Mouse (Mus musculus) layer of hippocampus, adult 18-20 months (tissue): ENCODE data around the gene Kcnb1. TPM values are rescaled to one million over a fixed set of nuclear protein-coding genes. Genes with fewer than 3 reads are reported as not detected.

Experiments used
- DNase-seq, 2 experiments: peaks; one replicate each; pipeline ENCODE4 v3.0.0; 2022; ENCODE audit warnings: low spot score in 2 of 2
- long read RNA-seq: library from polyadenylated mRNA; stranded (forward); transcript quantifications from one replicate; pipeline ENCODE4 v2.0.0, GENCODE M21; 2021
- total RNA-seq, 2 experiments: library from RNA; stranded (reverse); gene quantifications; 2 replicates each; pipeline ENCODE4 v1.2.3; 2021

Kcnb1 gene
- total RNA-seq, result 100 to 1,000 TPM; 112 to 119 TPM
- long read RNA-seq, full-length matches to known transcripts, result 30 of 72 reads
- long read RNA-seq, partial matches to known transcripts, result 2 of 72 reads
- long read RNA-seq, other reads (novel, unspliced or antisense), result 40 of 72 reads

- peak; percentile 71 to 87 for DNase-seq
Observed at GRCm38 (mm10) chr2:167190076-167190399, at the start of gene Kcnb1. Gene Kcnb1 (minus strand): TSS chr2:167190155.

DNA sequence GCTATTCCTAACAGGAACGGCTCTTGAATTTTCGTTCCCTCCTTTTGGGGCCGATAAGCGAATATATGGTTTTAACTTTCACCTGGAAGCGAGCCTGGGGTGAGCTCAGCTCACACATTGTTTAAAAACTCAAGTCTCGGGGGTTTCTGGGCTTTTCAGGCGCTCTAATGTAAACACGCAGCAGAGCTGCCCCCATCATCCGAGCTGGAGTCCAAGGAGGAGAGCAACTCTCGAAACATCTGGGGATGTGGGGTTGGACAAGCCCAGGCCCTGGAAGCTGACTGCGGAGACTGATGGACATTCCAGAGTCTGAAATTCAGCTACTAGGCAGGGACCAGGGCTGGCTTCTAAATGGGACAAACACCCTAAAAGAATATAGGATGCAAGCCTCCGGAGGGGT is 49.3 kb upstream of the Kcnb1 start:
- DNase-seq, result no peak

GRCm38 (mm10) chr2:167237224-167237623 is 47.3 kb upstream of the Kcnb1 start:
- no peak for DNase-seq

GRCm38 (mm10) chr2:167236174-167236573 is 46.2 kb upstream of the Kcnb1 start:
- DNase-seq, result no peak

DNA sequence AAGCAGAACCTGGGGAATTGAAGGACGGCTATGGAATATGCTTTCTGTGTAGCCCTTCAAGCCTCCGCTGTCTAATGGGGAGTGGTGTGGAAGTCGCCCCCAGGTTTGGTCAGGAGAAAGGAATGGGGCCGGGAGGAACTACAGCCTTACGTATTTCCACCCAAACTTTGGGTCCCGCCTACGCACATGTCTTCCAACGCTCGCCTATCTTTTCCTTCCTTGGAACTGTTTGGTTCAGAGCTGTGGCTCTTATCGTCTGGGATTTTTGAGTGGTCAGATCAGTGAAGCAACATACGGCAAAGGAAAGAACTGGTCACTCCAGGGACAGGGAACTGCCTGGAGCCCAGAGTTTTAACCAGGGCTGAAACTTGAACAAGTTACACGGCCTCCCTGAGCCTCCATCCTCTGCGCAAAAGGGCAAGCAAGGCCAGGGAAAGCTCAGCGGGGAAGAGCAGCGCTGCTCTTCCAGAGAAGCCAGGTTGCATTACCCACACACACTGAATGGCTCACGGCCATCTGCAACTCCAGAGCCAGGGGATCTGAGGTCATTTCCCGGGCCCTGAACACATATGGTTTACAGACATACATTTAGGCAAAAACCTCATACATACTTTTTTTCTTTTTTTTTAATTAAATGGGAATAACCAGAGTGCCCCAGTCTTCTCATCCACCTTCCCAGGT is 45.5 kb upstream of the Kcnb1 start:
- DNase-seq, result no peak

GRCm38 (mm10) chr2:167233771-167234170 is 43.8 kb upstream of the Kcnb1 start:
- no peak for DNase-seq

DNA sequence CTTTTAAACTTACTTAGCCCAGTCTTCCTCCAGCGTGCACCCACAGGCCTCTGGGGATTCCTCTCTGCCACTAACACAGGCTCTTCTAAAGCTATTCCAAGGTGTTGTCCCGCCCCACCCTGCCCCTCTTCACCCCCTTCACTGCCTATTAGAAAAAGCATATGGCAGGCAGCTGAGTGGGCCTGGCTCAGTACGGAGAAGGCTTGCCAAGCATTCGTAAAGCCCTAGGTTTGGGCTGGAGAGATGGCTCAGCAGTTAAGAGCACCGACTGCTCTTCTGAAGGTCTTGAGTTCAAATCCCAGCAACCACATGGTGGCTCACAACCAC is 43.0 kb upstream of the Kcnb1 start:
- DNase-seq, result no peak

DNA sequence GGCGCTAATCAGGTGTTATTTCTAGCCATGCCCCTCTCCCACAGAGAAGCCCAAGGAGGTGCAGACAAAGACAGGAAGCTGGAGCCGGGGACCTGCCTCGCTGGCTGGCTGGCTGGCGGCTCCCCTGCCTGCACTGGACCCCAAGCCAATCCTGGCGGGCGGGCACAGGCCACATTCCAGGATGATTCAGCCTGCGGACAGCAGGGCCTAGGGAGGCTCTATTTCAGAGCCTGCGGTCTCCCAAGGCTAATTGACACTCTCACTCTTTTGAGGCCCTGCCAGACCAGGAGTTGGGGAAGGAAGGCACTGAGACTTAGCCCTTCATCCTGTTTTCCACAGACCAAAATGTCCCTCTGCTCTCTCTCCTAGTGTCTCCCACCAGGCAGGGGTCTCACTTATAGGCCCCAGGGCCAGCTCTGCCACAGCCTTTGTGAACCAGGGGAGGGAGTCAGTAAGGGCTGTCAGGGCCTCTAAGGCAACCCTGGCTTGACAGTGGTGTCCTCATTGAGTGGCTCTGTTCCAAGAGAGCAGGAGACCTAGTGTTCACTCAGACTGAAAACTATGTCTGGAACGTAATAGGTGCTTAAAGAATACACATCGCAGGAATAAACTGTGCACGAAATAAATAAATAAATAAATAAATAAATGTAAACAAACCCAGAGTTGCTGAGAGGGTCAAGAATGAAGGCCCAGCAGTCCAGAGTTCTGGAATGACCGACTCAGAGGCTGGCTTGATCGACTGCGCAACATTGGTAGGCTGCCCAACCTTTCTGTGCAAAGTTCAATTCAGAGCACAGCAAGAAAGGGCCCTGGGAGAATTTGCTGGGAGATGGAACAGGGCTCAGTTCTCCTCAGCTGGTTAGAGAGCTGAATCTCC is 42.4 kb upstream of the Kcnb1 start:
- no peak for DNase-seq

DNA sequence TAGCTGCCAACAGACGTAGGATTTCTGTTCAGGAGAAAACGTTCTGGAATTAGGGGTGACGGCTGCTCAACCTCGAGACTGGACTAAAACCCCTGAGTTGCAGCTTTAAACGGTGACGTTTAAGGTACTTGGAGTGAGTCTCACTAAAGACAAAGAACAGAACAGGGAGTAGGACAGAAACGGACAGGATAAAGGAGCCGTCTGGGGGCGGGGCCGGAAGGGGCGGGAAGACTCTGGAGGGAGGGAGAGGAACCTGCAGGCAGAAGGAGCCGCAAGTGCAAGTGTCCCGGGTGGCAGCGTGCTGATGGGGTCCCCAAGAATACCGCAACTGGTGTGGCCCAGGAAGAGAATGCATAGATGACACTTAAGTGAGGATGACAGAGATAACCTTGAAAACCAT is 40.6 kb upstream of the Kcnb1 start:
- no peak for DNase-seq

DNA sequence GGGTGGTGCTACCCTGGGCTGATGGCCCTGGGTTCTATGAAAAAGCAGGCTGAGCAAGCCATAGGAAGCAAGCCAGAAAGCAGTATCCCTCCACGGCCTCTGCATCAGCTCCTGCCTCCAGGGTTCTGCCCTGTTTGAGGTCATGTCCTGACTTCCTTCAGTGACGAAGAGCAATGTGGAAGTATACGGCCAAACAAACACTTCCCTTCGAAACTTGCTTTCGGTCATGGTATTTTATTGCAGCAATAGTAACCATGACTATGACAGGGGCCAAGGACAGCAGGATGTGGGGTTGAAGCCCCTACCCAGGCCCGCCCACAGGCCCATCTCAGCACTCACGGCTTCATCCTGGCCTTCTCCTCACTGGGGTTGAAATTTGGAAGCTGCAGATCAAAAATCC is 35.0 kb upstream of the Kcnb1 start:
- no peak for DNase-seq

GRCm38 (mm10) chr2:167224194-167224593 is 34.2 kb upstream of the Kcnb1 start:
- no peak for DNase-seq

- DNase-seq, result peak; percentile 44 to 82
Observed at GRCm38 (mm10) chr2:167222152-167222551, 32.2 kb upstream of the Kcnb1 start.

- DNase-seq, result no peak
Observed at GRCm38 (mm10) chr2:167221159-167221845, 31.3 kb upstream of the Kcnb1 start.

DNA sequence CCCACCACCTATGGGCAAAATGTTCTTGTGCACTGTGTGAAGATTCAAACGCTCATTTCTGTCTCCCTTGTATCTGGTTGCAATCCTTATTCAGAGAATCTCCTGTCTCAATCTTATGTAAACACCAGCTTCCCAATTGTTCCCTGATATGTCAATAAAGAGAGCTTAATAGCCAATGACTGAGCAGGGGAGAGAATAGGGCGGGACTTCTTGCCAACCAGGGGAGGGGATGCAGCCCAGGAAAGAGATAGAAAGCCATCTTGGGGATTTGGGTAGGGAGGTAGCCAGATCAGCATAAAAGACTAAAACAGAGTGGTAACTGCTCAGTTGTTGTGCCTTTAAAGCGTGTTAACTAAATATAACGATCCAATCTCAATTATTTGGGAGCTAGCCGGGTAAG is 30.8 kb upstream of the Kcnb1 start:
- no peak for DNase-seq

GRCm38 (mm10) chr2:167219154-167219775 is 29.3 kb upstream of the Kcnb1 start:
- peak; percentile 81 to 95 for DNase-seq

DNA sequence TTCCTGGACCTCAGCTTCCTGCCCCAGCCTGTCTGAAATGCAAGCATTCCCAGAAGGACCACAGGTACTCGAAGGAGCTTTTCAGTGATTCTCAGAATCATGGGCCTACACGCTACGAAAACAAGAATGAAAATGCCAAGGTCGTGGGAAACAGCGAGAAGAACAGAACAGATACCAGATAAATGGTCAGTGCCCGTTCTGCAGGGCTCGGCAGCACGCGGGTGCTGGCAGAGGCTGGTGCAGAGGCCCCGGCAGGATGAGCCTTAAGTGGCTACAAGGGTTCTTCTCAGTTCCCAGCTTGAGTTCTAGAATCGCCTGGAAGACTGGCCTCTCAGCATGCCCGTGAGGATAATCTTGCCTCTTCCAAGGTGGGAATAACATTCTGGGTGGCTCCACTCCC is 23.7 kb upstream of the Kcnb1 start:
- DNase-seq, result no peak

GRCm38 (mm10) chr2:167213076-167213475 is 23.1 kb upstream of the Kcnb1 start:
- no peak for DNase-seq

DNA sequence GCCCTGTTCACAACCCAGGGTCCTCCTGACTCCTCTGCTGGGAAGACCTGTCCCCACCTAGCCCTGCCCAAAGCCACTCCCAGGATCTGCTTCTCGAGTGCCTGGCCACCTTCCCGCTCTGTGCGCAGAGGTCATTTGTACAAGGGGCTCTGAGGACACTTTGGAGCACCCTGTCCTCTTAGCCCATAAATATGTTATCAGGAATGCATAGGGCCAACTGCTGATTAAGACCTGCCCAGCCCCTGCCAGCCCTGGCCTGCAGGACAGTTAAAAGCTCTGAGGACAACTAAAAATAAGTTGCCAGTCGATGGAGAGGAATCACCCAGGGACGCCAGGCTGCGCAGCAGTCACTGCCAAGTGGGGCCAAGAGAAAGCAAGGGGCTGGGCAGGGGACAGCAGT is 22.6 kb upstream of the Kcnb1 start:
- DNase-seq, result no peak

- DNase-seq, result no peak
Observed at GRCm38 (mm10) chr2:167212089-167212488, 22.1 kb upstream of the Kcnb1 start.

DNA sequence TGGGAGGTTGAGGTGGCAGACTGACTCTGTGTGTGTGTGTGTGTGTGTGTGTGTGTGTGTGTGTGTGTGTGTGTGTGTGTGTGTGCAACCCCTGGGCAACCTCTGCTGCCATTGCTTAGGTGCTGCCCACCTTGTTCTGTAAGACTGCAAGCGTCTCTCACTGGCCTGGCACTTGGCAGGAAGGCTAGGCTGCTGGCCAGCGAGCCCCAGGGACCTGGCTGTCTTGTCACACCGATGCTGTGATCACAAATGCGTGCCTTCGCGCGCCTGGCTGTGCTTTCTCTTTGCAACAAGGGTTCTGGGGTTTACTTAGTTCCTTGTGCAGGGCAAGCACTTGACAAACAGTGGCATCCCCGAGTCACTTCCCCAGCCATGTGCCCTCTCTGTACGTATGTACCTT is 19.9 kb upstream of the Kcnb1 start:
- no peak for DNase-seq

DNA sequence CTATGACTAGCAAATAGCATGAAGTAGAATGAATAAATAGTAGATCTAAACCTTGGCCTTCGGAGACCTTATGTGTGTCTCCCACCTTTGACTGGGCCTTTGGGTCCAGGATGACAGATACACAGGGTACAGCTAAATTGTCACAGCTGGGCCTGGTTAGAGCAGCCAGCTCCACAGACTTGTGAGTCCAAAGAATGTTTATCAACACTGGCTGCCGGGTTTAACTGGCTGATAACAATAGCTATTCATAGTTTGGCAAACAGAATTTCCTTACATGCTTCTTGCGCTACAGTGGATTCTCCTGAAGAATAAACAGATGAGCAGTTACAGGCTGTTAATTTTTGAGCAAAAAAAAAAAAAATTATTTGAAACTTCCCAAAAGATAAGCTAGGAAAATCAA is 19.0 kb upstream of the Kcnb1 start:
- DNase-seq, result no peak
